Mouse (Mus musculus): ENCODE results near the gene Bbs9. TPM values are rescaled to one million over a fixed set of nuclear protein-coding genes. Genes with fewer than 3 reads are reported as not detected.

Bbs9 gene
- polyA plus RNA-seq, 1 experiment from 2014 or later = 14.9 TPM

DNA sequence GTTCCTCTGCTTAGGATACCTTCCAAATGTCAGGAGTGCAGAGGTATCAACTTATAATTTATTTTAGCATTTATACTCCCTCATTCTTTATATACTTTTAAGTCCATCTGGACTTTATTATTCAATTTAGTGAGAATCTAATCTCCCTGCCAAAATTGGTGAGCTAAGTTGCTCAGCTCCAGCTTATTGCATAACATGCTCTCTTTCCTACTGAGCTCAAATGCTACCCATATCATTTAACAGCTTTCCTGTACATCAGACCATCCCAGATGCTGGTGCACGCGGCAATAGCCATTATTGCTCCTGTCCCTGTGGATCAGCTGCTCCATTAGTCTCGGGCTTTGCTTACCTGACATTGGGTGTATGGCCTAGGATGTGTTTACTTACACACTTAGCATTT lies 208.3 kb downstream of the Bbs9 start:
- H3K4me3 ChIP-seq = no peak overlapping the region
- no peak overlapping the region for H3K9ac ChIP-seq
- 0 out of 2 replicates have a peak, but pooled peaks cover 8% of the 10 kb centered on the region for H3K4me1 ChIP-seq (replicated peaks)
- no peak for ATAC-seq (ENCODE audit: low read depth)
- no peaks in the 10 kb centered on the region for H3K36me3 ChIP-seq
- no peaks in the 10 kb centered on the region for H3K27me3 ChIP-seq
- H3K9me3 ChIP-seq = no peaks in the 10 kb centered on the region
- WGBS = 44% methylated on average over 3 of the region's 3 CpGs
- H3K27ac ChIP-seq (replicated peaks) = no peak overlapping the region
- no peak overlapping the region for H3K4me2 ChIP-seq

GRCm38 (mm10) chr9:22686765-22687472 lies 211.4 kb downstream of the Bbs9 start:
- WGBS = 85% methylated on average over 6 of the region's 6 CpGs
- H3K36me3 ChIP-seq = no peaks in the 10 kb centered on the region
- no peak overlapping the region for H3K4me2 ChIP-seq
- no peak overlapping the region for H3K4me3 ChIP-seq
- H3K9me3 ChIP-seq = no peaks in the 10 kb centered on the region
- H3K27ac ChIP-seq (replicated peaks) = no peak overlapping the region
- H3K27me3 ChIP-seq = no peaks in the 10 kb centered on the region
- ATAC-seq (ENCODE audit: low read depth) = no peak
- no peak overlapping the region for H3K9ac ChIP-seq
- H3K4me1 ChIP-seq (replicated peaks) = peaks cover 16% of the 10 kb centered on the region

DNA sequence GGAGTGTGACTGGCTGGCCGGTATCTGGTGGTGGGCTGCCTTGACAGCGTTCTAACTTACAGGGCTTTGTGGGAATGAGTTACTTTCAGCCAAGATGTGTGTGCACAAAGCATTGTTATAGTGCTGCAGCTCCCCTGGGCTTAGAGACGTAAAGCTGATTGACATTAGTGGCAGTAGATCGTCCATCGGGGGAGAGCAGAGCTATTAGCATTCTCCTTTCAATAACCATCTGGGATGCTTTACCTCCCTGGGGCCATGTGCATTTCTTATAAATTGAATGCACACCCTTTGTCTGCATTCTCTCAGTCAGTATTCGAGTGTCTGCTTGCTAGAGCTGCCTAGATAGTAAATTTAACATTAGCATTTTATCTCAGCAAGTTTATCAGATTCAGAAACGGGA lies 214.7 kb downstream of the Bbs9 start:
- Histone ChIP-seq H3K4me1 (replicated peaks) (peaks cover 11% of the 10 kb centered on the region), H3K9me3 (no peaks in the 10 kb centered on the region), H3K4me3 (no peak overlapping the region), H3K9ac (no peak overlapping the region), H3K27ac (replicated peaks) (peak overlapping the region; percentile 54; the same call in 1 of the 2 replicates), H3K27me3 (no peaks in the 10 kb centered on the region), H3K36me3 (no peaks in the 10 kb centered on the region), H3K4me2 (no peak overlapping the region)
- peak; percentile 80 for ATAC-seq (ENCODE audit: low read depth)
- 13% methylated on average over 7 of the region's 7 CpGs for WGBS

GRCm38 (mm10) chr9:22695392-22695791 lies 219.9 kb downstream of the Bbs9 start:
- Histone ChIP-seq H3K9ac (no peak overlapping the region), H3K4me1 (replicated peaks) (peaks cover 14% of the 10 kb centered on the region), H3K4me3 (no peak overlapping the region), H3K36me3 (no peaks in the 10 kb centered on the region), H3K27ac (replicated peaks) (no peak overlapping the region), H3K27me3 (no peaks in the 10 kb centered on the region), H3K9me3 (no peaks in the 10 kb centered on the region), H3K4me2 (no peak overlapping the region)
- 92% methylated on average over 4 of the region's 4 CpGs for WGBS
- ATAC-seq (ENCODE audit: low read depth) = no peak

- 90% methylated on average over 7 of the region's 7 CpGs for WGBS
- Histone ChIP-seq H3K4me1 (replicated peaks) (0 out of 2 replicates have a peak, but pooled peaks cover 9% of the 10 kb centered on the region), H3K9ac (no peak overlapping the region), H3K27ac (replicated peaks) (no peak overlapping the region), H3K4me3 (no peak overlapping the region), H3K36me3 (no peaks in the 10 kb centered on the region), H3K27me3 (no peaks in the 10 kb centered on the region), H3K4me2 (no peak overlapping the region), H3K9me3 (no peaks in the 10 kb centered on the region)
- ATAC-seq (ENCODE audit: low read depth) = no peak
Measured at GRCm38 (mm10) chr9:22696809-22697374, 221.4 kb downstream of the Bbs9 start.

GRCm38 (mm10) chr9:22697811-22698210 lies 222.3 kb downstream of the Bbs9 start:
- 37% methylated on average over 4 of the region's 4 CpGs for WGBS
- Histone ChIP-seq H3K4me3 (no peak overlapping the region), H3K27ac (replicated peaks) (no peak overlapping the region), H3K27me3 (no peaks in the 10 kb centered on the region), H3K9ac (no peak overlapping the region), H3K4me1 (replicated peaks) (0 out of 2 replicates have a peak, but pooled peaks cover 9% of the 10 kb centered on the region), H3K9me3 (no peaks in the 10 kb centered on the region), H3K4me2 (no peak overlapping the region), H3K36me3 (no peaks in the 10 kb centered on the region)
- no peak for ATAC-seq (ENCODE audit: low read depth)

- no peak overlapping the region for H3K4me2 ChIP-seq
- no peak overlapping the region for H3K27ac ChIP-seq (replicated peaks)
- no peak overlapping the region for H3K9ac ChIP-seq
- WGBS = 10% methylated on average over 1 of the region's 1 CpGs
- no peak overlapping the region for H3K4me3 ChIP-seq
- H3K27me3 ChIP-seq = no peaks in the 10 kb centered on the region
- H3K4me1 ChIP-seq (replicated peaks) = 0 out of 2 replicates have a peak, but pooled peaks cover 9% of the 10 kb centered on the region
- H3K36me3 ChIP-seq = no peaks in the 10 kb centered on the region
- peaks cover 3% of the 10 kb centered on the region for H3K9me3 ChIP-seq
- ATAC-seq (ENCODE audit: low read depth) = no peak
Measured at GRCm38 (mm10) chr9:22698501-22698900, 223.0 kb downstream of the Bbs9 start.

GRCm38 (mm10) chr9:22702065-22702611 lies 226.6 kb downstream of the Bbs9 start:
- no peaks in the 10 kb centered on the region for H3K36me3 ChIP-seq
- ATAC-seq (ENCODE audit: low read depth) = no peak
- WGBS = 71% methylated on average over 1 of the region's 1 CpGs
- no peak overlapping the region for H3K27ac ChIP-seq (replicated peaks)
- no peak overlapping the region for H3K9ac ChIP-seq
- H3K9me3 ChIP-seq = peaks cover 8% of the 10 kb centered on the region
- H3K4me2 ChIP-seq = no peak overlapping the region
- H3K4me1 ChIP-seq (replicated peaks) = peaks cover 23% of the 10 kb centered on the region
- H3K27me3 ChIP-seq = no peaks in the 10 kb centered on the region
- H3K4me3 ChIP-seq = no peak overlapping the region

GRCm38 (mm10) chr9:22702812-22703367 lies 227.4 kb downstream of the Bbs9 start:
- Histone ChIP-seq H3K4me3 (no peak overlapping the region), H3K27ac (replicated peaks) (no peak overlapping the region), H3K27me3 (no peaks in the 10 kb centered on the region), H3K36me3 (no peaks in the 10 kb centered on the region), H3K9ac (no peak overlapping the region), H3K9me3 (peaks cover 8% of the 10 kb centered on the region), H3K4me1 (replicated peaks) (peaks cover 28% of the 10 kb centered on the region), H3K4me2 (no peak overlapping the region)
- no peak for ATAC-seq (ENCODE audit: low read depth)
- 89% methylated on average over 4 of the region's 4 CpGs for WGBS

DNA sequence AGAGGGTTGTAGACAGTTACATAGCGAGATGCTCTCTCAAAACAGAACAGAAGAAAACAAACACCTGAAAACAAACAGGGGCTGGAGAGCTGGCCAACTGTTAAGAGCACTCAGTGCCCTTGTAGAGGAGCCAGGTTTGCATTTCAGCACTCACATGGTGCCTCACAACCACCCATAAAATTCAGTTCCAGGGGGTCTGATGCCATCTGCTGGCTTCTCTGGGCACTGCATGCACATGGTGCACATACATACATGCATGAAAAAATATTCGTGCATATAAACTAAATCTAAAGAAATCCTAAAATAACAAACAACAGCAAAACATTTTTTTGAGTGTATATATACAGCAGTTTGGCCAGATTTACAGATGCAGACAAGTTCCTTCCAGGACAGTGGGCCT lies 228.0 kb downstream of the Bbs9 start:
- peaks cover 8% of the 10 kb centered on the region for H3K9me3 ChIP-seq
- H3K9ac ChIP-seq = no peak overlapping the region
- H3K36me3 ChIP-seq = no peaks in the 10 kb centered on the region
- peaks cover 21% of the 10 kb centered on the region for H3K4me1 ChIP-seq (replicated peaks)
- H3K27ac ChIP-seq (replicated peaks) = no peak overlapping the region
- 97% methylated on average over 2 of the region's 2 CpGs for WGBS
- ATAC-seq (ENCODE audit: low read depth) = no peak
- H3K27me3 ChIP-seq = no peaks in the 10 kb centered on the region
- H3K4me2 ChIP-seq = no peak overlapping the region
- no peak overlapping the region for H3K4me3 ChIP-seq

GRCm38 (mm10) chr9:22707166-22707913 lies 231.8 kb downstream of the Bbs9 start:
- ATAC-seq (ENCODE audit: low read depth) = no peak
- no peak overlapping the region for H3K27ac ChIP-seq (replicated peaks)
- peaks cover 26% of the 10 kb centered on the region for H3K4me1 ChIP-seq (replicated peaks)
- no peak overlapping the region for H3K9ac ChIP-seq
- 11% methylated on average over 11 of the region's 11 CpGs for WGBS
- no peak overlapping the region for H3K4me3 ChIP-seq
- H3K36me3 ChIP-seq = no peaks in the 10 kb centered on the region
- peaks cover 8% of the 10 kb centered on the region for H3K9me3 ChIP-seq
- no peak overlapping the region for H3K4me2 ChIP-seq
- H3K27me3 ChIP-seq = no peaks in the 10 kb centered on the region
